Mouse (Mus musculus): Measurements from ENCODE around the gene Gm17604. TPM values are rescaled to one million over a fixed set of nuclear protein-coding genes. Genes with fewer than 3 reads are reported as not detected.

Gm17604 gene
- polyA plus RNA-seq (2012; rRNA removed), result not detected in 2 replicates

- TF ChIP-seq CTCF (IDR thresholded peaks at IDR 0.05; ENCODE audit: borderline replicate concordance, insufficient read depth, low read depth, low read length) (no peak), POLR2A (IDR thresholded peaks at IDR 0.05; ENCODE audit: borderline replicate concordance, insufficient read depth, low read length) (no peak)
- H3K27ac ChIP-seq (ENCODE audit: insufficient read depth, low read length), result no peak within 1 kb of the TSS
- no peaks in the 10 kb centered on the region for H3K4me1 ChIP-seq (ENCODE audit: control insufficient read depth, insufficient read depth, low read length)
- H3K4me3 ChIP-seq (replicated peaks; ENCODE audit: insufficient read depth, low read depth, low read length), result no peak within 1 kb of the TSS
- DNase-seq, result no peak
- H3K27me3 ChIP-seq (ENCODE audit: control insufficient read depth, insufficient read depth, low read length), result no peaks in the 10 kb centered on the region
These were observed at the start of gene Gm17604 for GRCm38 (mm10) chrX:165004779-165005324. Gene Gm17604, minus strand, starts transcription at chrX:165004829.

- Histone ChIP-seq H3K4me1 (ENCODE audit: control insufficient read depth, insufficient read depth, low read length) (no peaks in the 10 kb centered on the region), H3K27me3 (ENCODE audit: control insufficient read depth, insufficient read depth, low read length) (no peaks in the 10 kb centered on the region), H3K4me3 (replicated peaks; ENCODE audit: insufficient read depth, low read depth, low read length) (no peak overlapping the region), H3K27ac (ENCODE audit: insufficient read depth, low read length) (no peak overlapping the region)
- 80% methylated on average over 1 of the region's 1 CpGs for WGBS
- no peak for DNase-seq
- no peak for TF ChIP-seq POLR2A (IDR thresholded peaks at IDR 0.05; ENCODE audit: borderline replicate concordance, insufficient read depth, low read length)
- TF ChIP-seq CTCF (IDR thresholded peaks at IDR 0.05; ENCODE audit: borderline replicate concordance, insufficient read depth, low read depth, low read length), result no peak
These were observed 45.3 kb upstream of the Gm17604 start for GRCm38 (mm10) chrX:165049929-165050328.

GRCm38 (mm10) chrX:165003141-165003540, 1.5 kb downstream of the Gm17604 start:
- no peak overlapping the region for H3K27ac ChIP-seq (ENCODE audit: insufficient read depth, low read length)
- 41% methylated on average over 4 of the region's 4 CpGs for WGBS
- TF ChIP-seq CTCF (IDR thresholded peaks at IDR 0.05; ENCODE audit: borderline replicate concordance, insufficient read depth, low read depth, low read length) (no peak), POLR2A (IDR thresholded peaks at IDR 0.05; ENCODE audit: borderline replicate concordance, insufficient read depth, low read length) (no peak)

DNA sequence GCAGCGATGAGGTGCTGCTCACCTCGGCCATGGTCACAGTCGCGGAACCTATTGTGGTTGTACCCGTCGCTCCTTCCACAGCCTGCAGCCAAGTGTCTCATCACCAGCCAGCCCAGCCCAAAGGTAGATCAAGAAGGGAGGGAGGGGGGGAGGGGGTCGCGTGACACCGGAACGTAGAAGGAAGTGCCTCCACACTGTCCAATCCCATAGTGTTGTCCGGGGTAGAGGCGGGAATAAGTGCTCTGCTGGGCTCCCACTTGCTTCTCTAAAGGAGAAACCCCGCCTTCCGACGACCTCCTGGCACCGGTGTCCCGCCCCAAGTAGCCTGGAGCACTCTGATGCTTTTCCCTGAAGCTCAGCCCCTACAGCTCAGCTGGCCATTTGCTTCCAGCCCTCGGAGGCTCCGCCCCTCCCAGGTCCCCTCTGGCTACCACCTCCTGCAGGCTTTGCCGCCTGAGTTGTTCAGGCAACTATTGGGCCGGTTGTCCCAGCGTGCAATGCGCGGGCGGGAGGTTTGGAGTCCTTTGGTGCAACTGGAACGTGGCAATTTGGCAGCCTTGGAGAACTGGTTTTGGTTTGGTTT, 24.3 kb downstream of the Gm17604 start, which contains the start of the genes Mospd2 and Fancb:
Gene Mospd2, minus strand, starts transcription at position 183 of the 583 bp plus-strand sequence.
Gene Fancb, plus strand, starts transcription at position 400 of the 583 bp plus-strand sequence.
- peak within 1 kb of the TSS; percentile 90 for H3K27ac ChIP-seq (ENCODE audit: insufficient read depth, low read length)
- no peaks in the 10 kb centered on the region for H3K27me3 ChIP-seq (ENCODE audit: control insufficient read depth, insufficient read depth, low read length)
- no peaks in the 10 kb centered on the region for H3K4me1 ChIP-seq (ENCODE audit: control insufficient read depth, insufficient read depth, low read length)
- peak within 1 kb of the TSS; percentile 99 for H3K4me3 ChIP-seq (replicated peaks; ENCODE audit: insufficient read depth, low read depth, low read length)
- DNase-seq, result peak; percentile 87 to 94
- TF ChIP-seq CTCF (IDR thresholded peaks at IDR 0.05; ENCODE audit: borderline replicate concordance, insufficient read depth, low read depth, low read length) (no peak), POLR2A (IDR thresholded peaks at IDR 0.05; ENCODE audit: borderline replicate concordance, insufficient read depth, low read length) (peak; percentile 60)
- WGBS, result 2% methylated on average over 25 of the region's 26 CpGs

More at GRCm38 (mm10) chrX:165003141-165003540, 1.5 kb downstream of the Gm17604 start:
- Histone ChIP-seq H3K4me1 (ENCODE audit: control insufficient read depth, insufficient read depth, low read length) (no peaks in the 10 kb centered on the region), H3K4me3 (replicated peaks; ENCODE audit: insufficient read depth, low read depth, low read length) (no peak overlapping the region), H3K27me3 (ENCODE audit: control insufficient read depth, insufficient read depth, low read length) (no peaks in the 10 kb centered on the region)
- no peak for DNase-seq

DNA sequence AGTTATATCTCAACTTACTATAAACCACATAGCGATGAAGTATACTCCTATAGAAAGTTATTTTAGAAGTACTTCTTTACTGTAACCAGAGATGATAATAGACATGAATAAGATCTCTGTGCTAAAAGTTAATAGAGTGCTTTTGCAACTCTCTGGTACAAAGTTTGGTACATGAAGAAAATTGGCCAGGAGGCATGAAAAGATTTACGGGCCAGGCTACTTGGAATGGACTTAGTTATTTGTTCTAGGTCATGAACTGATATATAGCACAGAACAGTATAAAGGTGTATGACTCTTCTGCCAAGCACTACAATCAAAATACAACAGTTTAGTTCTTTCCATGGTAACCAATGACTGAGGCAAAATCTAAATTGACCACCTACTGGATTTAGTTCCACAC, 25.8 kb downstream of the Gm17604 start:
- WGBS, result 83% methylated on average over 2 of the region's 2 CpGs
- TF ChIP-seq CTCF (IDR thresholded peaks at IDR 0.05; ENCODE audit: borderline replicate concordance, insufficient read depth, low read depth, low read length) (no peak), POLR2A (IDR thresholded peaks at IDR 0.05; ENCODE audit: borderline replicate concordance, insufficient read depth, low read length) (no peak)
- no peak overlapping the region for H3K4me3 ChIP-seq (replicated peaks; ENCODE audit: insufficient read depth, low read depth, low read length)

GRCm38 (mm10) chrX:164971206-164971605, 33.4 kb downstream of the Gm17604 start:
- H3K27me3 ChIP-seq (ENCODE audit: control insufficient read depth, insufficient read depth, low read length), result no peaks in the 10 kb centered on the region
- TF ChIP-seq CTCF (IDR thresholded peaks at IDR 0.05; ENCODE audit: borderline replicate concordance, insufficient read depth, low read depth, low read length), result no peak
- TF ChIP-seq POLR2A (IDR thresholded peaks at IDR 0.05; ENCODE audit: borderline replicate concordance, insufficient read depth, low read length), result no peak
- 90% methylated on average over 3 of the region's 3 CpGs for WGBS
- no peak overlapping the region for H3K4me3 ChIP-seq (replicated peaks; ENCODE audit: insufficient read depth, low read depth, low read length)
- no peak overlapping the region for H3K27ac ChIP-seq (ENCODE audit: insufficient read depth, low read length)
- no peaks in the 10 kb centered on the region for H3K4me1 ChIP-seq (ENCODE audit: control insufficient read depth, insufficient read depth, low read length)
- DNase-seq, result no peak

More for the DNA sequence above, 25.8 kb downstream of the Gm17604 start:
- no peak for DNase-seq
- H3K27me3 ChIP-seq (ENCODE audit: control insufficient read depth, insufficient read depth, low read length), result no peaks in the 10 kb centered on the region
- H3K27ac ChIP-seq (ENCODE audit: insufficient read depth, low read length), result no peak overlapping the region
- H3K4me1 ChIP-seq (ENCODE audit: control insufficient read depth, insufficient read depth, low read length), result no peaks in the 10 kb centered on the region

- Histone ChIP-seq H3K4me1 (ENCODE audit: control insufficient read depth, insufficient read depth, low read length) (0 out of 2 replicates have a peak, but pooled peaks cover 2% of the 10 kb centered on the region), H3K27me3 (ENCODE audit: control insufficient read depth, insufficient read depth, low read length) (no peaks in the 10 kb centered on the region), H3K27ac (ENCODE audit: insufficient read depth, low read length) (no peak overlapping the region), H3K4me3 (replicated peaks; ENCODE audit: insufficient read depth, low read depth, low read length) (no peak overlapping the region)
- DNase-seq, result no peak
- 94% methylated on average over 3 of the region's 3 CpGs for WGBS
- TF ChIP-seq POLR2A (IDR thresholded peaks at IDR 0.05; ENCODE audit: borderline replicate concordance, insufficient read depth, low read length) (no peak), CTCF (IDR thresholded peaks at IDR 0.05; ENCODE audit: borderline replicate concordance, insufficient read depth, low read depth, low read length) (no peak)
These were observed 38.7 kb downstream of the Gm17604 start for GRCm38 (mm10) chrX:164965750-164966448.

Other genes starting within 250 kb of the Gm17604 start
- 13.1 and 14.2 TPM in 2 replicates for gene Mospd2, start 24.5 kb downstream of the Gm17604 start, polyA plus RNA-seq (2012; rRNA removed)
- 0.98 and 1.1 TPM in 2 replicates for gene Fancb, start 24.2 kb downstream of the Gm17604 start, polyA plus RNA-seq (2012; rRNA removed)